8 mouse cellular contexts compared by ENCODE assay signal in the genomic region with DNA sequence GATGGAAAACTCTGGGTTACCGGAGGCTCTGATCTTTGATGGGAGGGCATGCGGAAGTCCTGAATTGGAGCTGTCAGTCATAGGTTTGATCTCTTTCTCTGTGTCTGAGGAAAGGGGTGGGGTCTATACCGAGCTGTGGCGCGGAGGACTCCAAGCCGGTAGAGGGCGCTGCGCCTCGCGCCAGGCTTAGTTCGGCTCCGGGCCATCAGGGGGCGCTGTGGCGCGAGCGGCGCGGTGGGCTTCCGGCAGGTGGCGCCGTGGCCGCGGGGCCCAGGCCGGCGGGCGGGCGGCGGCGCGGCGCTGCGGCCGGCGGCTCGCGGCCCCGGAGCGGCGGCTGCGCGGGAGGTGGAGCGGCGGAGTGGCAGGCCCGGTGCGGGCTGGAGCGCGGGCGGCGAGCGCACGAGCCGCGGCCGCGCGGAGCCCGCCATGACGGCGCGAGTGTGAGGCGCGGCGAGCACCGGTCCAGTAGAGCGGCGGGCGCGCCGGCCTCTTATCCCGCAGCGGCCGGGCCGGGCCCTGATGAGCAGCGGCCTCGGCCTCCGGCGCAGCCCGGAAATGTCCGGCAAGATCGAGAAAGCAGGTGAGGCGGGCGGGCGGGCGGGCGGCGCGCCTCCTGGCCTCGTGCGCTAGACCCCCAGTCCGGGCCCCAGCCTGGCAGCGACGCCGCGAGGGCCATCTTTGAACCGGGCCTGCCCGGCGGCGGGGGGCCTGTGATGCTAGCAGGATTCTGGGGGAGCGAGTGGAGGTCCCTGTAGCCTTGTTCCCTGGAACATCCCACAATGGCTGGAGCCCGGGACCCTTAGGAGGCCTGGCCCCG. TPM values are rescaled to one million over a fixed set of nuclear protein-coding genes. Genes with fewer than 3 reads are reported as not detected.
DNase-seq lines count a peak whose midpoint lies in the region; ATAC-seq lines count a peak whose summit lies in the region.

Gene Rapgef1 (plus strand): TSS at position 237 of the 817 bp plus-strand sequence.

- peak; percentile 82 for ATAC-seq in intestine, embryonic 16.5 days

- intact Hi-C loops in left cerebral cortex, postnatal 36 days (cut with DNase I), result loop anchor here (1.0 kb wide), 1 partner anchor 50 kb away; no protein-coding TSS in a partner anchor

- H3K4me2 ChIP-seq in intestine, embryonic 16.5 days (ENCODE audit: low read depth, low read length), result peak within 1 kb of the TSS; percentile 89

- no peaks in the 10 kb centered on the region for H3K9me3 ChIP-seq in intestine, embryonic 16.5 days (ENCODE audit: control insufficient read depth, low read length)
- no peaks in the 10 kb centered on the region for H3K9me3 ChIP-seq in midbrain, embryonic 10.5 days (replicated peaks)

- no peaks in the 10 kb centered on the region for H3K27me3 ChIP-seq in intestine, embryonic 16.5 days (replicated peaks; ENCODE audit: control insufficient read depth, insufficient read depth, low read length)
- no peaks in the 10 kb centered on the region for H3K27me3 ChIP-seq in midbrain, embryonic 10.5 days (ENCODE audit: low read depth, poor library complexity, severe bottlenecking)

- H3K36me3 ChIP-seq in intestine, embryonic 16.5 days (ENCODE audit: control insufficient read depth, insufficient read depth, low read length), result no peaks in the 10 kb centered on the region
- H3K36me3 ChIP-seq in midbrain, embryonic 10.5 days, result no peaks in the 10 kb centered on the region; the same call in 1 of the 2 replicates

- peak within 1 kb of the TSS; percentile 93 for H3K4me3 ChIP-seq in intestine, embryonic 16.5 days (ENCODE audit: low read length)
- H3K4me3 ChIP-seq in midbrain, embryonic 10.5 days, result peak within 1 kb of the TSS; percentile 88

- DNase-seq in adrenal gland, adult 8-10 months, result peak; percentile 62
- DNase-seq in embryo, embryonic 9.5 days (ENCODE audit: extremely low spot score), result peak; percentile 88
- no peak for DNase-seq in gonadal fat pad, adult 2 months (ENCODE audit: low read depth)
- peak; percentile 87 to 91 for DNase-seq in left cerebral cortex, postnatal 36 days (ENCODE audit: low spot score in 2 of 2)
- DNase-seq in midbrain, embryonic 10.5 days (ENCODE audit: low spot score), result peak; percentile 90
- peak; percentile 58 to 61 for DNase-seq in right cerebral cortex, postnatal 36 days (ENCODE audit: low spot score in 2 of 2)
- peak; percentile 69 for DNase-seq in yolk sac, embryonic 10.5 days (ENCODE audit: low spot score)

- 1% methylated on average over 68 of the region's 101 CpGs for WGBS in intestine, embryonic 16.5 days
- WGBS in midbrain, embryonic 10.5 days, result 4% methylated on average over 100 of the region's 101 CpGs

- peak within 1 kb of the TSS; percentile 79 for H3K27ac ChIP-seq in intestine, embryonic 16.5 days (ENCODE audit: low read length)
- peak within 1 kb of the TSS; percentile 97 for H3K27ac ChIP-seq in midbrain, embryonic 10.5 days (replicated peaks)

- H3K4me1 ChIP-seq in intestine, embryonic 16.5 days (ENCODE audit: control insufficient read depth, insufficient read depth, low read length), result peaks cover 39% of the 10 kb centered on the region
- peaks cover 41% of the 10 kb centered on the region for H3K4me1 ChIP-seq in midbrain, embryonic 10.5 days

- peak within 1 kb of the TSS; percentile 90 for H3K9ac ChIP-seq in intestine, embryonic 16.5 days (ENCODE audit: low read depth, low read length)

RNA-seq across cellular contexts. Expression of gene Rapgef1, which starts in this region (rescaled TPM):
- total RNA-seq in adrenal gland, adult 8-10 months (2022), result 10 to 100 TPM; 48.7 to 53.6 (median 52.8) TPM
- 45.3 and 52.4 TPM in 2 replicates for polyA plus RNA-seq in gonadal fat pad, adult 2 months (2012; rRNA removed)
- polyA plus RNA-seq in intestine, embryonic 16.5 days (2015; fragmentation: Nextera tagmentation; extraction: Ambion mirVana), result 7.9 and 8.1 TPM in 2 replicates
- total RNA-seq in left cerebral cortex, postnatal 36 days (2021), result 100 to 1,000 TPM; 104 to 107 TPM
- 14.4 and 15.4 TPM in 2 replicates for polyA plus RNA-seq in midbrain, embryonic 10.5 days (2016; fragmentation: Nextera tagmentation; extraction: Ambion mirVana)
